ENCODE assay signal across 8 mouse cellular contexts in genomic region chr15:102965892-102966775, GRCm38 (mm10). TPM values are rescaled to one million over a fixed set of nuclear protein-coding genes. Genes with fewer than 3 reads are reported as not detected.
DNase-seq lines count a peak whose midpoint lies in the region; ATAC-seq and TF ChIP-seq lines count a peak whose summit lies in the region.
"Had no signal": no experiment of that assay in that cellular context is flagged by ENCODE, and none has a peak within 500 bp of the region (broad histone marks: within the 10 kb centered on the region; RNA-seq: fewer than 3 reads in every experiment).

No protein-coding gene starts in this region.

- WGBS in intestine, embryonic 14.5 days = 4% methylated on average over 28 of the region's 30 CpGs
- 4% methylated on average over 29 of the region's 30 CpGs for WGBS in neural tube, embryonic 14.5 days

- H3K4me1 ChIP-seq in G1E (ENCODE audit: insufficient read depth, low read depth, low read length) = peaks cover 44% of the 10 kb centered on the region
- no peaks in the 10 kb centered on the region for H3K4me1 ChIP-seq in intestine, embryonic 14.5 days (replicated peaks; ENCODE audit: control insufficient read depth, insufficient read depth, low read length)
- 0 out of 2 replicates have a peak, but pooled peaks cover 6% of the 10 kb centered on the region for H3K4me1 ChIP-seq in neural tube, embryonic 14.5 days (ENCODE audit: control insufficient read depth, insufficient read depth, low read length)

- peak overlapping the region; percentile 65; the same call in 1 of the 2 replicates for H3K4me3 ChIP-seq in G1E (ENCODE audit: low read depth, low read length)
- H3K4me3 ChIP-seq in gastrocnemius, adult 2 months = peak overlapping the region; percentile 93
- H3K4me3 ChIP-seq in intestine, embryonic 14.5 days (ENCODE audit: low read depth, low read length) = peak overlapping the region; percentile 23
- peak overlapping the region; percentile 87 for H3K4me3 ChIP-seq in neural tube, embryonic 14.5 days (ENCODE audit: low read depth, low read length)

- peak overlapping the region; percentile 36 for H3K4me2 ChIP-seq in intestine, embryonic 14.5 days (ENCODE audit: low read length)
- H3K4me2 ChIP-seq in neural tube, embryonic 14.5 days (ENCODE audit: low read depth, low read length) = peak overlapping the region; percentile 94

- ATAC-seq in G1E (ENCODE audit: extremely low read depth, insufficient number of reproducible peaks, low FRiP score, poor library complexity, severe bottlenecking) = peak; percentile 90
- peak; percentile 73; the same call in 1 of the 2 replicates for ATAC-seq in intestine, embryonic 14.5 days (replicated peaks; ENCODE audit: low FRiP score, low TSS enrichment, low read depth)
- peak; percentile 85 for ATAC-seq in neural tube, embryonic 14.5 days (ENCODE audit: low read depth)

- H3K27me3 ChIP-seq in G1E (ENCODE audit: insufficient read depth, low read length) = peaks cover 92% of the 10 kb centered on the region
- H3K27me3 ChIP-seq in intestine, embryonic 14.5 days (replicated peaks; ENCODE audit: control insufficient read depth, insufficient read depth, low read length) = peaks cover 98% of the 10 kb centered on the region
- H3K27me3 ChIP-seq in neural tube, embryonic 14.5 days (ENCODE audit: control insufficient read depth, insufficient read depth, low read length) = peaks cover 19% of the 10 kb centered on the region

- H3K9me3 ChIP-seq in G1E (replicated peaks) = no peaks in the 10 kb centered on the region
- no peaks in the 10 kb centered on the region for H3K9me3 ChIP-seq in intestine, embryonic 14.5 days (ENCODE audit: control insufficient read depth, low read length)
- H3K9me3 ChIP-seq in neural tube, embryonic 14.5 days (ENCODE audit: control insufficient read depth, low read length) = no peaks in the 10 kb centered on the region

- DNase-seq in G1E (ENCODE audit: low spot score) = peak; percentile 89
- DNase-seq in adrenal gland, postnatal 36 days = peak; percentile 89 to 91
- DNase-seq in gastrocnemius, adult 2 months = peak; percentile 98
- peak; percentile 94 for DNase-seq in intestine, embryonic 14.5 days (ENCODE audit: low spot score)
- DNase-seq in lung, adult 18-20 months = peak; percentile 53 to 58
- peak; percentile 51 to 52 for DNase-seq in thymus, postnatal 36 days

- peak; percentile 92 for TF ChIP-seq CTCF in G1E (IDR thresholded peaks at IDR 0.05; ENCODE audit: low read depth, low read length)
- TF ChIP-seq CTCF in gastrocnemius, adult 2 months (IDR thresholded peaks at IDR 0.05) = peak; percentile 93

- H3K36me3 ChIP-seq in G1E (replicated peaks) = no peaks in the 10 kb centered on the region
- no peaks in the 10 kb centered on the region for H3K36me3 ChIP-seq in intestine, embryonic 14.5 days (ENCODE audit: control insufficient read depth, insufficient read depth, low read length)
- H3K36me3 ChIP-seq in neural tube, embryonic 14.5 days (ENCODE audit: control insufficient read depth, insufficient read depth, low read length) = no peaks in the 10 kb centered on the region

- peak overlapping the region; percentile 99 for H3K27ac ChIP-seq in gastrocnemius, adult 2 months
- peak overlapping the region; percentile 10; the same call in 1 of the 2 replicates for H3K27ac ChIP-seq in intestine, embryonic 14.5 days (ENCODE audit: low read depth)
- H3K27ac ChIP-seq in neural tube, embryonic 14.5 days (ENCODE audit: low read depth, low read length) = peak overlapping the region; percentile 81

- H3K9ac ChIP-seq in intestine, embryonic 14.5 days (ENCODE audit: low read length) = 0 out of 2 replicates have a peak overlapping the region, but pooled peaks have one; percentile 20
- H3K9ac ChIP-seq in neural tube, embryonic 14.5 days (replicated peaks; ENCODE audit: low read depth, low read length) = peak overlapping the region; percentile 82

- intact Hi-C loops in gastrocnemius, adult 2 months (cut with DNase I) = loop anchor here (1.0 to 5.0 kb wide), 3 partner anchors 15 to 341 kb away; no protein-coding TSS in a partner anchor

RNA-seq across cellular contexts. Expression of gene Hoxc10, which starts 0.5 kb away (rescaled TPM):
- 0.60 TPM in 1 of 2 replicates, not detected in the other for total RNA-seq in G1E (2014; fragmentation: Nextera tagmentation)
- 0.12 and 0.16 TPM in 2 replicates for total RNA-seq in G1E (2017)
- polyA plus RNA-seq in G1E (2012) = 0.08 and 0.16 TPM in 2 replicates
- under 1 TPM; 0.17 to 0.20 TPM for total RNA-seq in adrenal gland, postnatal 36 days (2021)
- 10 to 100 TPM; 72.4 to 84.8 TPM for total RNA-seq in gastrocnemius, adult 2 months (2021)
- 2.6 and 3.1 TPM in 2 replicates for polyA plus RNA-seq in intestine, embryonic 14.5 days (2014; fragmentation: Nextera tagmentation; extraction: Ambion mirVana)
- 46.1 and 94.7 TPM in 2 replicates for polyA plus RNA-seq in neural tube, embryonic 14.5 days (2014; fragmentation: Nextera tagmentation; extraction: Ambion mirVana)
- total RNA-seq: left cerebral cortex, postnatal 10 days had no signal

RNA-seq across cellular contexts. Expression of gene Hoxc5, which starts 1.1 kb away (rescaled TPM):
- total RNA-seq in G1E (2014; fragmentation: Nextera tagmentation) (9.9 and 19.8 TPM in 2 replicates), G1E (2017) (7.6 and 9.1 TPM in 2 replicates)
- 11.4 and 12.4 TPM in 2 replicates for polyA plus RNA-seq in G1E (2012)
- 1 to 10 TPM; 5.7 to 6.2 TPM for total RNA-seq in adrenal gland, postnatal 36 days (2021)
- total RNA-seq in gastrocnemius, adult 2 months (2021) = 1 to 10 TPM; 2.7 to 2.9 TPM
- polyA plus RNA-seq in intestine, embryonic 14.5 days (2014; fragmentation: Nextera tagmentation; extraction: Ambion mirVana) = 12.2 and 14.1 TPM in 2 replicates
- 3.6 and 10.2 TPM in 2 replicates for polyA plus RNA-seq in neural tube, embryonic 14.5 days (2014; fragmentation: Nextera tagmentation; extraction: Ambion mirVana)
- total RNA-seq: left cerebral cortex, postnatal 10 days had no signal

RNA-seq across cellular contexts. Expression of gene Hoxc9, which starts 10.1 kb away (rescaled TPM):
- total RNA-seq in G1E (2014; fragmentation: Nextera tagmentation) (5.0 and 7.9 TPM in 2 replicates), G1E (2017) (3.3 and 3.9 TPM in 2 replicates)
- polyA plus RNA-seq in G1E (2012) = 9.8 and 12.0 TPM in 2 replicates
- total RNA-seq in adrenal gland, postnatal 36 days (2021) = under 1 TPM; 0.72 to 0.96 TPM
- 1 to 10 TPM; 6.7 to 8.3 TPM for total RNA-seq in gastrocnemius, adult 2 months (2021)
- polyA plus RNA-seq in intestine, embryonic 14.5 days (2014; fragmentation: Nextera tagmentation; extraction: Ambion mirVana) = 1.7 and 1.9 TPM in 2 replicates
- 46.9 and 49.8 TPM in 2 replicates for polyA plus RNA-seq in neural tube, embryonic 14.5 days (2014; fragmentation: Nextera tagmentation; extraction: Ambion mirVana)
- total RNA-seq: left cerebral cortex, postnatal 10 days had no signal

RNA-seq across cellular contexts. Expression of gene Hoxc11, which starts 11.9 kb away (rescaled TPM):
- total RNA-seq in G1E (2014; fragmentation: Nextera tagmentation) (not detected in 2 replicates), G1E (2017) (0.06 and 0.22 TPM in 2 replicates)
- polyA plus RNA-seq in G1E (2012) = 0.04 TPM in 1 of 2 replicates, not detected in the other
- not detected for total RNA-seq in adrenal gland, postnatal 36 days (2021)
- total RNA-seq in gastrocnemius, adult 2 months (2021) = 10 to 100 TPM in 1 of 2 experiments, 1 to 10 TPM in 1; 6.9 to 11.7 TPM
- polyA plus RNA-seq in intestine, embryonic 14.5 days (2014; fragmentation: Nextera tagmentation; extraction: Ambion mirVana) = 0.11 TPM in 2 replicates
- polyA plus RNA-seq in neural tube, embryonic 14.5 days (2014; fragmentation: Nextera tagmentation; extraction: Ambion mirVana) = not detected in 2 replicates
- total RNA-seq: left cerebral cortex, postnatal 10 days had no signal

RNA-seq across cellular contexts. Expression of gene Hoxc8, which starts 24.3 kb away (rescaled TPM):
- total RNA-seq in G1E (2014; fragmentation: Nextera tagmentation) (21.1 and 26.6 TPM in 2 replicates), G1E (2017) (2.0 and 2.7 TPM in 2 replicates)
- 10.1 and 12.2 TPM in 2 replicates for polyA plus RNA-seq in G1E (2012)
- total RNA-seq in adrenal gland, postnatal 36 days (2021) = 10 to 100 TPM; 25.4 to 29.5 TPM
- total RNA-seq in gastrocnemius, adult 2 months (2021) = 1 to 10 TPM; 1.0 to 2.8 TPM
- 9.5 and 11.9 TPM in 2 replicates for polyA plus RNA-seq in intestine, embryonic 14.5 days (2014; fragmentation: Nextera tagmentation; extraction: Ambion mirVana)
- 50.1 and 136 TPM in 2 replicates for polyA plus RNA-seq in neural tube, embryonic 14.5 days (2014; fragmentation: Nextera tagmentation; extraction: Ambion mirVana)
- total RNA-seq: left cerebral cortex, postnatal 10 days had no signal

Comparison
In these comparisons a context has a peak if more than half of its experiments do, and no peak if none do; other contexts are left out.
1. Peak in every context shown above with its lines: DNase-seq, ATAC-seq, H3K4me3 ChIP-seq and H3K27ac ChIP-seq.
2. H3K4me3 ChIP-seq: peak in every context shown above with its lines; median percentile 93 in gastrocnemius, adult 2 months; 87 in neural tube, embryonic 14.5 days; 65 in G1E; 23 in intestine, embryonic 14.5 days.
3. H3K27ac ChIP-seq: peak in every context shown above with its lines; median percentile 99 in gastrocnemius, adult 2 months; 81 in neural tube, embryonic 14.5 days; 10 in intestine, embryonic 14.5 days.
4. RNA of gene Hoxc10, which starts 0.5 kb away (total RNA-seq): 72.4 to 84.8 TPM in gastrocnemius, adult 2 months; 0.12 to 0.60 TPM in G1E and 0.17 to 0.20 TPM in adrenal gland, postnatal 36 days; every median in the first group is over 10 times any median in the second.